Mouse (Mus musculus) cortical plate, adult 2 months (tissue): ENCODE measurements at regions not wholly inside any gene's neighbourhood (a gene's known extent, or its start where the extent isn't known, plus 50 kb on each side); places are given as distances from the start of the nearest gene placed in this dataset.

Source experiments
- CTCF ChIP-seq: fragments of 200-500 bp; IDR thresholded peaks from 2 replicates; pipeline ENCODE4 v1.5.1; 2011; ENCODE audit warnings: mild to moderate bottlenecking, control low read depth, low read length; ENCODE audit not compliant: insufficient read depth; ENCODE audit errors: extremely low read depth
- POLR2A ChIP-seq: fragments of 200-500 bp; IDR thresholded peaks from 2 replicates; pipeline ENCODE4 v1.6.1; 2011; ENCODE audit warnings: mild to moderate bottlenecking, low read length, control low read depth; ENCODE audit not compliant: insufficient read depth; ENCODE audit errors: extremely low read depth

DNA sequence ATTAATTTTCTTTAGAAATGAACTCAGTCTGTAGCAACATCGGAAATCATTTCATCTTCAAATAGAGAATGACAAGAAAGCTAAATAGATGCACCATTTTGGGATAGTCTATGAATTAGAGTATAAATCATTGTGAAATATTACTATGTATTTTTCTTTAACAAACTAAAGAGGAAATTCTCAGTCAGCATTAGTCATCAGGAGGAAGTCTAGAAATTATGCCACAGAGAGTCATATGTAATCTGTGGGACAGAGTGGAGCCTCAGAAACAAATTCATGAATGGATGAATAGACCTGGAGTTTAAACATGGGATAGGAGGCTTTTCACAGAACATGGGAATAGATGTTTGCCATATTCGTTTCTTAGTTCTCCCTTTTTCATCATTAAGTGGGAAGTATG lies 1459.4 kb upstream of the A1bg start:
- TF ChIP-seq POLR2A (no peak), CTCF (no peak)
